Mouse (Mus musculus) splenic B cell, adult 2 months (primary cell): ENCODE results near the gene Slc22a22.
"Not testable (repeated sequence)": the region's sequence is repeated elsewhere in the genome, so short reads cannot be mapped to it uniquely, and the experiment has no call there.

Experiments used
- DNase-seq: peaks from one replicate; pipeline ENCODE4 v3.0.0-alpha.2; 2011; ENCODE audit warnings: low read depth, low spot score
- H3K27me3 ChIP-seq: 2 replicates; pipeline ENCODE4 v1.6.1; 2012; ENCODE audit warnings: mild to moderate bottlenecking, low read length, moderate library complexity, mixed read lengths; ENCODE audit not compliant: control insufficient read depth, poor library complexity, insufficient read depth, severe bottlenecking
- H3K36me3 ChIP-seq: 2 replicates; pipeline ENCODE4 v1.6.1; 2012; ENCODE audit warnings: mild to moderate bottlenecking, low read length, moderate library complexity, mixed read lengths; ENCODE audit not compliant: control insufficient read depth, poor library complexity, insufficient read depth, severe bottlenecking

Slc22a22 gene

DNA sequence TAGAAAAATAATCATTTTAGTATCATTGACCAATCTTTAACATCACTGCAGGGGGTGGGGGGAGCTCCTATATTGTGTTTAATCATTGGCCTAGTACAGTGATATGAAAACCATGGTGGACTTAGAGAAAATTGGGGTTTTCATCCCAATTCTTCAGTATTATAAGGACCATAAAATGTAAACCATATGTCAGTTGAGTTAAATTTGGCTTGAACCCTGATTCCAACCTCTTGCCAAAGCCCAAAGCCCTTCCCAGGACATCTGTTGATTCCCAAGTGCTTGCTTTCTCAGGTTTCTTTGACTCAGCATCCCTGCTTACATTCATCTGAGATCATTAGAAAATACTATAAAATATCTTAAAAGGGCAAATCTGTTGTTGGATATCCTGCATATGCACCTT, 201.0 kb downstream of the Slc22a22 start:
- no peaks in the 10 kb centered on the region for H3K27me3 ChIP-seq
- DNase-seq: no peak
- H3K36me3 ChIP-seq: no peaks in the 10 kb centered on the region

- H3K27me3 ChIP-seq, H3K36me3 ChIP-seq, DNase-seq: not testable (repeated sequence)
Observed at GRCm38 (mm10) chr15:57240061-57240460, 237.4 kb downstream of the Slc22a22 start.

DNA sequence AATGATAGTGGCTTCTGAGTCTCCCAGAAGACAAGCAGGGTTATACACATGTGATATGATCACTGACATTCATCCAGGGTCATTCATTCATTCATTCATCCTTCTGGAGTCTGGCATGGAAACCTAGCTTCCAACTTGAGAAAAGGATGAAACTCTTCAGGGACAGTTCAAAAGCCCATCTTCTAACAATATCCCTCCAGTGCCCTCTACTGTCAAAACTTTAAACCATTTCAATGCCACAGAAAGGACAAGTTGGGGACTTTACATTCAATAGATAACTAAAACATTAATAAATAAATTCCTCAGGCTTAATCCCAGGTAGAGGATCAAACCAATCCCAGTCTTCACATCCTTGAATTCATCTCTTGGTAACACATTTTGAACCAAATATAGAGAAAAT, 247.0 kb downstream of the Slc22a22 start:
- Histone ChIP-seq H3K27me3 (no peaks in the 10 kb centered on the region), H3K36me3 (no peaks in the 10 kb centered on the region)
- no peak for DNase-seq

DNA sequence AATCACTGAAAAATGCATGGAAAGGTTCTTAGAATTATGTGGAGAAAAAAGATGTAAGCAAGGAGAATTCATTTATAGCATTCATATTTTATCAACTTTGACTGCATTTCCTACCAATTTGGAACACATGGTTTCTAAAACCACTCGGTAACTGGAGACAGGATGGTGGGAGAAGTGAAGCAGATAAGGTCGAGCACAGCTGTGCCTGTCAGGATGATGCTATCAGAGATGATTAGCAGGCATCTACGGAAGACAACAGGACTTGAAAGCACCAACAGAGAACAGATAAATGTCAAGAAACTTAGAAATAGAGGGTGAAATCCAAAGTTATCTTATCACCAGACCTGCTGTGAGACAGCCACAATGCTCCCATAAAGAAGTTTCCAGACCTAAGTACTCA, 272.1 kb downstream of the Slc22a22 start:
- no peak for DNase-seq
- Histone ChIP-seq H3K27me3 (no peaks in the 10 kb centered on the region), H3K36me3 (no peaks in the 10 kb centered on the region)

DNA sequence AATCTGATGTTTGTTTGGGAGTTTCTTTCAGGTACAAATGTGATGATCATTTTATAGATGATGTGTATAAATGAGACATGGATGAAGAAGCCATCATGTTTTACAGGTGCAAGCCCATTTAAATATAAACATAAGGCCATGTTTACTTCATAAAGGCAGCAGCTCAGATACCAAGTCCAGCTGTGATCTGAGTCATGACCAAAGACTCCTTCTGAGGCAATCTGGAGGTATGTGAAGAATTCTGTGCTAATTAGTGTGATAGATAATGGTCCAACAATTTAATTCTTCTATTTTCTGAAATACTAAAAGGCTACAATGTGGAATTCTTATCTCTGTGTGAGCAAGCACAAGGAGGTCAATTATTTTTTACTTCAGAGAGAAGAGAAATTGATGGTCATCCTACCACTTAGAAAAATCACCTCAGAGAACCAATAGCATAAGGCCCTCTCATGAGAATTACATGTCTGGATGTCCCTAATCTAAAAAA, 272.9 kb downstream of the Slc22a22 start:
- no peaks in the 10 kb centered on the region for H3K36me3 ChIP-seq
- no peak for DNase-seq
- no peaks in the 10 kb centered on the region for H3K27me3 ChIP-seq
